Mouse (Mus musculus) heart, embryonic 16.5 days (tissue): ENCODE measurements at regions not wholly inside any gene's neighbourhood (a gene's known extent, or its start where the extent isn't known, plus 50 kb on each side); places are given as distances from the start of the nearest gene placed in this dataset.

Source experiments
- ATAC-seq: fragments of 200-750 bp; cut with Nextera tagmentation; replicated peaks from 2 replicates; pipeline ENCODE4 v1.8.0; 2017; ENCODE audit warnings: moderate number of reproducible peaks; ENCODE audit not compliant: insufficient read depth, low FRiP score; ENCODE audit errors: extremely low read depth
- H3K27ac ChIP-seq: fragments of 300-500 bp; sonication (generic); 2 replicates; pipeline ENCODE4 v1.5.1; 2014; ENCODE audit warnings: mild to moderate bottlenecking, low read length, control low read depth, moderate library complexity
- H3K27me3 ChIP-seq: fragments of 300-500 bp; sonication (generic); 2 replicates; pipeline ENCODE4 v1.6.1; 2014; ENCODE audit warnings: low read length, mixed read lengths; ENCODE audit not compliant: control insufficient read depth, insufficient read depth
- H3K36me3 ChIP-seq: fragments of 300-500 bp; sonication (generic); 2 replicates; pipeline ENCODE4 v1.6.1; 2014; ENCODE audit not compliant: control insufficient read depth, insufficient read depth
- H3K4me1 ChIP-seq: fragments of 300-500 bp; sonication (generic); 2 replicates; pipeline ENCODE4 v1.6.1; 2014; ENCODE audit warnings: low read length, mixed read lengths; ENCODE audit not compliant: control insufficient read depth, insufficient read depth
- H3K4me2 ChIP-seq: fragments of 300-500 bp; sonication (generic); 2 replicates; pipeline ENCODE4 v1.6.1; 2014; ENCODE audit warnings: low read depth, mild to moderate bottlenecking, control low read depth, low read length
- H3K4me3 ChIP-seq: fragments of 300-500 bp; sonication (generic); 2 replicates; pipeline ENCODE4 v1.5.1; 2014; ENCODE audit warnings: mild to moderate bottlenecking, control low read depth, low read length
- H3K9ac ChIP-seq: fragments of 300-500 bp; sonication (generic); 2 replicates; pipeline ENCODE4 v1.6.1; 2014; ENCODE audit warnings: low read length, control low read depth
- H3K9me3 ChIP-seq: fragments of 300-500 bp; sonication (generic); replicated peaks from 2 replicates; pipeline ENCODE4 v1.6.1; 2016; ENCODE audit warnings: low read length; ENCODE audit not compliant: control insufficient read depth
- WGBS: fragments of 180-500 bp; shearing (Covaris S2); extraction: QIAGEN DNeasy Blood & Tissue Kit; methylation state at CpG from one replicate; pipeline ENCODE4 v1.1.7; 2014; 5-methylcytosine and 5-hydroxymethylcytosine counted together

GRCm38 (mm10) chr13:42244240-42245086 lies 56.8 kb upstream of the Edn1 start:
- no peak overlapping the region for H3K9ac ChIP-seq
- peaks cover 16% of the 10 kb centered on the region for H3K4me1 ChIP-seq

DNA sequence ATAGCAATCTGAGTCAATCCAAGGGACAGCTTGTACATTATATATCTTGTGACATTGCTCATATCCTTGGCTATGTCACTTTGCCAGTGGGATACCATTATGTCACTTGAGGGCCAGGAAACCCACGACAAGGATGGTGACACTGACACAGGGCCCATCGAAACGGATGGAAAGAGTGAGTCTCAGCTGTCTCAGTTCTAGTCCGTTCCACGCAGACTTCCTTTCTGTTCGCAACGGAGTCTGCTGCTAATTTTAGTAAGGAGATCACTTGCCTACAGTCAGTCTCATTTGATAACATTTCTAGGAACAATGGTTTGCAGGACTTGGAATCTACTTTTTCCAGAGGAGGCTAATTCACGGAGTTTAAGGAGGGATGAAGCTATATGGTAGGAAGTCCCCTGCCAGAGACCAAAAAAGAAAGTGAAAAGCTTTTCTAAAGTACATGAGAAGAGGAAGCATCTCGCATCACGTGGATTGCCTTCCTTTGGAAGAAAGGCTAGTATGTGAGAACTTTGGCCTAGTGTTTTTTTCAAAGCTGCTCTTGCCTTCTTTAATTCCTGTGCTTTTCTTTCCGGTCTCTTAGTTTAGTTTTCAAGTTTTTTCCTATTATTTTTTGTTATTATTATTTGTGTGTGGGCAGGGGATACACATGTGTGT lies 55.4 kb upstream of the Edn1 start:
- Histone ChIP-seq H3K4me1 (peaks cover 16% of the 10 kb centered on the region), H3K36me3 (no peaks in the 10 kb centered on the region), H3K4me2 (peak overlapping the region; percentile 34), H3K27me3 (no peaks in the 10 kb centered on the region), H3K9ac (peak overlapping the region; percentile 45), H3K9me3 (0 out of 2 replicates have a peak, but pooled peaks cover 2% of the 10 kb centered on the region), H3K27ac (peak overlapping the region; percentile 45), H3K4me3 (peak overlapping the region; percentile 15)
- ATAC-seq = no peak
- WGBS = 32% methylated on average over 11 of the region's 11 CpGs

More at GRCm38 (mm10) chr13:42244240-42245086, 56.8 kb upstream of the Edn1 start:
- H3K27me3 ChIP-seq = no peaks in the 10 kb centered on the region
- no peak overlapping the region for H3K4me3 ChIP-seq
- no peaks in the 10 kb centered on the region for H3K36me3 ChIP-seq
- WGBS = 40% methylated on average over 7 of the region's 7 CpGs
- H3K4me2 ChIP-seq = no peak overlapping the region; the same call in 1 of the 2 replicates
- no peak overlapping the region for H3K27ac ChIP-seq
- ATAC-seq = peak; percentile 32; the same call in 1 of the 2 replicates
- 0 out of 2 replicates have a peak, but pooled peaks cover 2% of the 10 kb centered on the region for H3K9me3 ChIP-seq
